Mouse (Mus musculus) forebrain, embryonic 11.5 days (tissue): ENCODE results near the gene Gper1. TPM values are rescaled to one million over a fixed set of nuclear protein-coding genes. Genes with fewer than 3 reads are reported as not detected.
"Not testable (repeated sequence)": the region's sequence is repeated elsewhere in the genome, so short reads cannot be mapped to it uniquely, and the experiment has no call there.

Source experiments
- ATAC-seq: fragments of 200-750 bp; cut with Nextera tagmentation; replicated peaks from 2 replicates; pipeline ENCODE4 v1.8.0; 2017; ENCODE audit warnings: moderate TSS enrichment; ENCODE audit not compliant: low FRiP score
- DNase-seq: peaks from one replicate; pipeline ENCODE4 v3.0.0-alpha.2; 2017; ENCODE audit warnings: low spot score
- H3K27ac ChIP-seq: fragments of 300-500 bp; sonication (generic); 2 replicates; pipeline ENCODE4 v1.5.1; 2014; ENCODE audit warnings: low read depth, low read length
- H3K27me3 ChIP-seq: fragments of 300-500 bp; sonication (generic); 2 replicates; pipeline ENCODE4 v1.6.1; 2014; ENCODE audit warnings: mild to moderate bottlenecking, low read length, mixed read lengths; ENCODE audit not compliant: control insufficient read depth, insufficient read depth
- H3K36me3 ChIP-seq: fragments of 300-500 bp; sonication (generic); 2 replicates; pipeline ENCODE4 v1.6.1; 2014; ENCODE audit warnings: mild to moderate bottlenecking, low read length, moderate library complexity, mixed read lengths; ENCODE audit not compliant: control insufficient read depth, insufficient read depth
- H3K4me1 ChIP-seq: fragments of 300-500 bp; sonication (generic); replicated peaks from 2 replicates; pipeline ENCODE4 v1.6.1; 2014; ENCODE audit warnings: low read length, mixed read lengths; ENCODE audit not compliant: control insufficient read depth, insufficient read depth
- H3K4me2 ChIP-seq: fragments of 300-500 bp; sonication (generic); 2 replicates; pipeline ENCODE4 v1.6.1; 2014; ENCODE audit warnings: low read depth, mild to moderate bottlenecking, low read length, moderate library complexity, mixed read lengths; ENCODE audit not compliant: severe bottlenecking
- H3K4me3 ChIP-seq: fragments of 300-500 bp; sonication (generic); 2 replicates; pipeline ENCODE4 v1.5.1; 2014; ENCODE audit warnings: low read depth, low read length
- H3K9ac ChIP-seq: fragments of 300-500 bp; sonication (generic); 2 replicates; pipeline ENCODE4 v1.6.1; 2014; ENCODE audit warnings: low read length
- H3K9me3 ChIP-seq: fragments of 300-500 bp; sonication (generic); 2 replicates; pipeline ENCODE4 v1.6.1; 2016; ENCODE audit warnings: low read length, mixed read lengths; ENCODE audit not compliant: control insufficient read depth
- WGBS: fragments of 180-500 bp; shearing (Covaris S2); extraction: QIAGEN DNeasy Blood & Tissue Kit; methylation state at CpG from one replicate; pipeline ENCODE4 v1.1.7; 2014; 5-methylcytosine and 5-hydroxymethylcytosine counted together
- polyA plus RNA-seq: library from polyadenylated mRNA; unstranded; fragments of >200 nt; fragmentation: Nextera tagmentation; extraction: Ambion mirVana; gene quantifications from 2 replicates; pipeline ENCODE4 v1.2.1, GENCODE M21; 2014

Gene Gper1
- polyA plus RNA-seq, 1 experiment from 2014 or later, result 1.9 TPM

GRCm38 (mm10) chr5:139388694-139389675 lies 34.0 kb upstream of the Gper1 start:
- peak overlapping the region; percentile 59; the same call in 1 of the 2 replicates for H3K27ac ChIP-seq
- DNase-seq, result no peak
- H3K4me3 ChIP-seq, result no peak overlapping the region
- no peaks in the 10 kb centered on the region for H3K36me3 ChIP-seq
- no peaks in the 10 kb centered on the region for H3K27me3 ChIP-seq
- H3K4me2 ChIP-seq, result no peak overlapping the region
- no peaks in the 10 kb centered on the region for H3K4me1 ChIP-seq
- H3K9ac ChIP-seq, result no peak overlapping the region
- ATAC-seq, result no peak
- no peaks in the 10 kb centered on the region for H3K9me3 ChIP-seq
- WGBS, result 79% methylated on average over 17 of the region's 17 CpGs

GRCm38 (mm10) chr5:139389676-139390061 lies 33.3 kb upstream of the Gper1 start:
- Histone ChIP-seq H3K27ac (0 out of 2 replicates have a peak overlapping the region, but pooled peaks have one; percentile 59), H3K27me3 (no peaks in the 10 kb centered on the region), H3K4me3 (no peak overlapping the region), H3K36me3 (no peaks in the 10 kb centered on the region), H3K9ac (no peak overlapping the region), H3K9me3 (no peaks in the 10 kb centered on the region), H3K4me2 (no peak overlapping the region), H3K4me1 (no peaks in the 10 kb centered on the region)
- WGBS, result 65% methylated on average over 6 of the region's 6 CpGs
- no peak for DNase-seq
- ATAC-seq, result 0 out of 2 replicates have a peak, but pooled peaks have one; percentile 30

GRCm38 (mm10) chr5:139390324-139391119 lies 32.4 kb upstream of the Gper1 start:
- not testable (repeated sequence) for H3K4me3 ChIP-seq

GRCm38 (mm10) chr5:139391309-139391990 lies 31.5 kb upstream of the Gper1 start:
- Histone ChIP-seq H3K27me3 (no peaks in the 10 kb centered on the region), H3K9me3 (no peaks in the 10 kb centered on the region), H3K4me3 (no peak overlapping the region), H3K9ac (no peak overlapping the region), H3K27ac (no peak overlapping the region), H3K36me3 (no peaks in the 10 kb centered on the region), H3K4me1 (no peaks in the 10 kb centered on the region), H3K4me2 (no peak overlapping the region)
- DNase-seq (no peak), ATAC-seq (no peak)
- WGBS, result 79% methylated on average over 11 of the region's 11 CpGs

More at GRCm38 (mm10) chr5:139390324-139391119, 32.4 kb upstream of the Gper1 start:
- H3K4me2 ChIP-seq, result 0 out of 2 replicates have a peak overlapping the region, but pooled peaks have one; percentile 15
- not testable (repeated sequence) for H3K36me3 ChIP-seq, DNase-seq, H3K9ac ChIP-seq, H3K27ac ChIP-seq, H3K9me3 ChIP-seq, ATAC-seq, H3K27me3 ChIP-seq, H3K4me1 ChIP-seq
- 82% methylated on average over 5 of the region's 5 CpGs for WGBS

GRCm38 (mm10) chr5:139392219-139393196 lies 30.4 kb upstream of the Gper1 start:
- ATAC-seq (no peak), DNase-seq (no peak)
- Histone ChIP-seq H3K36me3 (no peaks in the 10 kb centered on the region), H3K27ac (no peak overlapping the region), H3K4me2 (no peak overlapping the region), H3K4me1 (no peaks in the 10 kb centered on the region), H3K9me3 (no peaks in the 10 kb centered on the region), H3K4me3 (no peak overlapping the region), H3K27me3 (no peaks in the 10 kb centered on the region), H3K9ac (no peak overlapping the region)
- WGBS, result 94% methylated on average over 37 of the region's 37 CpGs

- no peak overlapping the region for H3K4me2 ChIP-seq
- H3K27ac ChIP-seq, result no peak overlapping the region
- no peaks in the 10 kb centered on the region for H3K9me3 ChIP-seq
- no peak for DNase-seq
- WGBS, result 90% methylated on average over 16 of the region's 16 CpGs
- H3K27me3 ChIP-seq, result no peaks in the 10 kb centered on the region
- no peak for ATAC-seq
- H3K9ac ChIP-seq, result no peak overlapping the region
- H3K4me3 ChIP-seq, result no peak overlapping the region
- H3K36me3 ChIP-seq, result no peaks in the 10 kb centered on the region
- H3K4me1 ChIP-seq, result no peaks in the 10 kb centered on the region
These were observed 29.8 kb upstream of the Gper1 start for GRCm38 (mm10) chr5:139393197-139393588.

- no peaks in the 10 kb centered on the region for H3K27me3 ChIP-seq
- WGBS, result 85% methylated on average over 7 of the region's 7 CpGs
- no peaks in the 10 kb centered on the region for H3K36me3 ChIP-seq
- H3K4me3 ChIP-seq, result no peak overlapping the region
- no peak overlapping the region for H3K9ac ChIP-seq
- H3K4me2 ChIP-seq, result no peak overlapping the region
- DNase-seq, result no peak
- no peak for ATAC-seq
- no peaks in the 10 kb centered on the region for H3K9me3 ChIP-seq
- H3K27ac ChIP-seq, result 0 out of 2 replicates have a peak overlapping the region, but pooled peaks have one; percentile 2
- H3K4me1 ChIP-seq, result no peaks in the 10 kb centered on the region
These were observed 28.6 kb upstream of the Gper1 start for GRCm38 (mm10) chr5:139394399-139394798.
